Mouse (Mus musculus): Measurements from ENCODE around the gene Tmc5. TPM values are rescaled to one million over a fixed set of nuclear protein-coding genes. Genes with fewer than 3 reads are reported as not detected.

The Tmc5 gene
- polyA plus RNA-seq, 1 experiment from 2014 or later: 0.24 TPM

DNA sequence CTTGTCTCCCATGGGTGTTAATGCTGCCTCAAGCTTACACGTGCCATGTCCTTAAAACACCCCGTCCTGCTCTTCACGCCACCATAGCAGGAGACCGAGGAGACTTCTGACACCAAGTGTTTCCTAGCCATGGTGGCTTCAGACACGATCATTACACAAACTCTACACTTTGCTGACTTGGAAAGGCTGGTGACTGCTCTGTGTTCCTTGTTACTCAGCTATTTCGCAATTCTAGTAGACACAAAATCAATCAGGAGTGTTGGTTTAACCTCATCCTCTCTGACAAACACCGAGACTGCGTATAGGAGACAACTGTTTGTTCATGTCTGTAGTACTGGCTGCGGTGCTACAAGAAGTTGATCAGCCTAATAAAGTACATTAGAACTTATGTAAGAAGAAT, 101.8 kb downstream of the Tmc5 start:
- no peak for ATAC-seq (ENCODE audit: insufficient number of reproducible peaks, insufficient read depth, low FRiP score, low TSS enrichment, low read depth)

GRCm38 (mm10) chr7:118703144-118703561, 106.1 kb downstream of the Tmc5 start:
- H3K4me2 ChIP-seq: no peak overlapping the region
- 0 out of 2 replicates have a peak overlapping the region, but pooled peaks have one; percentile 17 for H3K9ac ChIP-seq
- H3K4me3 ChIP-seq: no peak overlapping the region
- H3K4me1 ChIP-seq: peaks cover 25% of the 10 kb centered on the region
- ATAC-seq (ENCODE audit: insufficient number of reproducible peaks, insufficient read depth, low FRiP score, low TSS enrichment, low read depth): no peak
- no peaks in the 10 kb centered on the region for H3K9me3 ChIP-seq
- WGBS: 90% methylated on average over 15 of the region's 15 CpGs
- no peaks in the 10 kb centered on the region for H3K27me3 ChIP-seq
- H3K36me3 ChIP-seq: peaks cover 12% of the 10 kb centered on the region
- H3K27ac ChIP-seq: no peak overlapping the region

More for the DNA sequence above, 101.8 kb downstream of the Tmc5 start:
- Histone ChIP-seq H3K27ac (no peak overlapping the region; the same call in 1 of the 2 replicates), H3K27me3 (no peaks in the 10 kb centered on the region), H3K4me2 (no peak overlapping the region), H3K9me3 (no peaks in the 10 kb centered on the region), H3K4me1 (peaks cover 8% of the 10 kb centered on the region; the same call in 1 of the 2 replicates), H3K9ac (no peak overlapping the region), H3K36me3 (peaks cover 51% of the 10 kb centered on the region), H3K4me3 (no peak overlapping the region)
- WGBS: 92% methylated on average over 9 of the region's 9 CpGs

GRCm38 (mm10) chr7:118704001-118704850, 107.1 kb downstream of the Tmc5 start:
- Histone ChIP-seq H3K4me1 (peaks cover 25% of the 10 kb centered on the region), H3K4me3 (peak overlapping the region; percentile 85), H3K27ac (no peak overlapping the region), H3K27me3 (no peaks in the 10 kb centered on the region), H3K4me2 (peak overlapping the region; percentile 76), H3K36me3 (peaks cover 7% of the 10 kb centered on the region; the same call in 1 of the 2 replicates), H3K9me3 (no peaks in the 10 kb centered on the region), H3K9ac (peak overlapping the region; percentile 86)
- WGBS: 84% methylated on average over 9 of the region's 9 CpGs
- ATAC-seq (ENCODE audit: insufficient number of reproducible peaks, insufficient read depth, low FRiP score, low TSS enrichment, low read depth): no peak

DNA sequence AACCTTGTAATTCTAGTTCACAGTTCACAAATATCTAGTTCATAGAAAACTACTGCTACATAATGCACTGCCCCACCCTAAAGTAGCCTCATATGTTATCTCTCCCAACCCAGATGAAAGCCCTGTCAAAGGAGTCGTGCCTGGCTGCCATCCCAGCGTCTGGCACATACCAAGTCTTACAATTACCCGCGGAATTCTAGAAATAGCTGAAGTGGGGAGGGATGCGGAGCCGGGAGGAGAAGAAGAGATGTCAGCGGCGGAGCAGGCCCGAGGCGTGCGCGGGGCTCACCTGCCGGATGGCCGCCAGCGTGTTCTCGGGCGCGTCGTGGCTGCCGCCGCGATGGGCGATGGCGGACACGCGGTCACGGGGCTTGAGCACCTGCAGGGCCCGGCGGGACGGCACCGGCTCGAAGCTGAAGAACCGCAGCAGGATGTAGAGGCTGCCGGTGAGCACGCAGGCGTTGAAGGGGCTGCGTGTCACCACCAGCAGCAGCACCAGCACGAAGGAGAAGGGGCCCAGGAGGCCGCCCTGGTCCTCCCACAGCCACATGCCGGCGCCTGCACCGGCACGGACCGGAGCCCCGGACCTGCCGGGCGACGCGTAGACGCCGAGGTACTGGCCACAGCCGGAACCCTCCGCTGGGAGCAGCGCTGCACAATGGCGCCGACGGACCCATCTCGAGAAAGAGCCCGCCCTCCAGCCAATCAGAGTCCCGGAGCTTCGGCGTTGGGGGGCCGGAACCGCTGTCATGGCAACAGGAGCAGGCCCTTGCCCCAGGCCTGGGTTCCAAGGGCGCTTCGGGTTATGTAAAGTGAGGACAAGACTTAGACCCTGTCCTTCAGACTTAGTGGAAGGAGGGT, 108.2 kb downstream of the Tmc5 start, which contains the start of gene Gde1:
Gene Gde1, minus strand, starts transcription at position 678 of the 861 bp plus-strand sequence.
- Histone ChIP-seq H3K9me3 (no peaks in the 10 kb centered on the region), H3K27me3 (no peaks in the 10 kb centered on the region), H3K4me3 (peak within 1 kb of the TSS; percentile 85), H3K27ac (peak within 1 kb of the TSS; percentile 74), H3K9ac (peak within 1 kb of the TSS; percentile 86), H3K4me2 (peak within 1 kb of the TSS; percentile 76), H3K4me1 (peaks cover 25% of the 10 kb centered on the region), H3K36me3 (peaks cover 7% of the 10 kb centered on the region; the same call in 1 of the 2 replicates)
- WGBS: under 1% methylated on average over 65 of the region's 66 CpGs
- peak; percentile 91 for ATAC-seq (ENCODE audit: insufficient number of reproducible peaks, insufficient read depth, low FRiP score, low TSS enrichment, low read depth)

- H3K9ac ChIP-seq: peak overlapping the region; percentile 86; the same call in 1 of the 2 replicates
- peaks cover 25% of the 10 kb centered on the region for H3K4me1 ChIP-seq
- H3K27me3 ChIP-seq: no peaks in the 10 kb centered on the region
- no peaks in the 10 kb centered on the region for H3K9me3 ChIP-seq
- H3K4me3 ChIP-seq: peak overlapping the region; percentile 85
- 25% methylated on average over 6 of the region's 6 CpGs for WGBS
- peaks cover 7% of the 10 kb centered on the region; the same call in 1 of the 2 replicates for H3K36me3 ChIP-seq
- no peak for ATAC-seq (ENCODE audit: insufficient number of reproducible peaks, insufficient read depth, low FRiP score, low TSS enrichment, low read depth)
- H3K27ac ChIP-seq: no peak overlapping the region
- peak overlapping the region; percentile 76 for H3K4me2 ChIP-seq
These were observed 109.0 kb downstream of the Tmc5 start for GRCm38 (mm10) chr7:118706051-118706450.

GRCm38 (mm10) chr7:118706488-118706887, 109.4 kb downstream of the Tmc5 start:
- Histone ChIP-seq H3K27me3 (no peaks in the 10 kb centered on the region), H3K27ac (no peak overlapping the region), H3K9ac (no peak overlapping the region), H3K4me1 (peaks cover 25% of the 10 kb centered on the region), H3K4me2 (no peak overlapping the region), H3K4me3 (no peak overlapping the region), H3K9me3 (no peaks in the 10 kb centered on the region), H3K36me3 (peaks cover 7% of the 10 kb centered on the region; the same call in 1 of the 2 replicates)
- ATAC-seq (ENCODE audit: insufficient number of reproducible peaks, insufficient read depth, low FRiP score, low TSS enrichment, low read depth): no peak
- 85% methylated on average over 5 of the region's 5 CpGs for WGBS

DNA sequence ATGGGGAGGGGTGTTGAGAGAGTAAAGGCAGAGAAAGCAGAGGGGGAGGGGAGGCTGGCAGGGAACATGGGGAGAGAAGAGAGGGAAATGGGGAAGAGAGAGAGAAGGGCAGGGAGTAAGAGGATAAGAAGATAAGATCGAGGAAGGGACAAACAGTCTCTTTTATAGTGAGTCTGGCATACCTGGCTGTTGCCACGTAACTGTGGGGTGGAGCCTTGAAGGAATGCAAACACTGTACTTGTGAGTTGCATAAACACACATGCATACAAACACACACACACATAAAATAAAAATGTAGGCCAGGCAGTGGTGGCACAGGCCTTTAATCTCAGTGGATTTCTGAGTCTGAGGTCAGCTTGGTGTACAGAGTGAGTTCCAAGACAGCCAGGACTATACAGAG, 110.1 kb downstream of the Tmc5 start:
- Histone ChIP-seq H3K9ac (no peak overlapping the region), H3K4me3 (no peak overlapping the region), H3K36me3 (no peaks in the 10 kb centered on the region), H3K4me2 (no peak overlapping the region), H3K9me3 (no peaks in the 10 kb centered on the region), H3K4me1 (peaks cover 25% of the 10 kb centered on the region), H3K27ac (no peak overlapping the region), H3K27me3 (no peaks in the 10 kb centered on the region)
- WGBS: 79% methylated on average over 2 of the region's 2 CpGs
- no peak for ATAC-seq (ENCODE audit: insufficient number of reproducible peaks, insufficient read depth, low FRiP score, low TSS enrichment, low read depth)

DNA sequence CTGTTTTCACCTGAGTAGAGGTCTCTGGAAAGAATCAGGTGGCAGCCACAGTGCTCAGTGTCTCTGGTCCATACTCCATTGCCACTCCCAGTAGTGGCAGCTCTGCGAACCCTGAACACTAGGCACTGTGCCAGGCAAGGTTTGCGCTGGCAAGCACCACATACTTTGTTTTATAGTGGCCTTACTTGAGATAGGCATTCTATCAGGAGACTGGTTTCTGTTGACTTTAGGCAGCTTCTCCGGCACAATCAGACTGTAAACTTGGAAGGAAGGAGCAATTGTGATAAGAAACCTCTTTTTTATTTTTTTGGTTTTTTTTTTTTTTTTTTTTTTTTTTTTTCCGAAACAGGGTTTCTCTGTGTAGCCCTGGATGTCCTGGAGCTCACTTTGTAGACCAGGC, 110.9 kb downstream of the Tmc5 start:
- Histone ChIP-seq H3K27ac (no peak overlapping the region), H3K27me3 (no peaks in the 10 kb centered on the region), H3K36me3 (no peaks in the 10 kb centered on the region), H3K4me2 (no peak overlapping the region), H3K4me1 (peaks cover 27% of the 10 kb centered on the region), H3K9me3 (no peaks in the 10 kb centered on the region), H3K4me3 (no peak overlapping the region), H3K9ac (no peak overlapping the region)
- 79% methylated on average over 4 of the region's 4 CpGs for WGBS
- no peak for ATAC-seq (ENCODE audit: insufficient number of reproducible peaks, insufficient read depth, low FRiP score, low TSS enrichment, low read depth)

- Histone ChIP-seq H3K9me3 (no peaks in the 10 kb centered on the region), H3K27ac (no peak overlapping the region), H3K27me3 (no peaks in the 10 kb centered on the region), H3K4me3 (no peak overlapping the region), H3K4me2 (no peak overlapping the region), H3K4me1 (peaks cover 13% of the 10 kb centered on the region), H3K9ac (no peak overlapping the region), H3K36me3 (peaks cover 7% of the 10 kb centered on the region)
- ATAC-seq (ENCODE audit: insufficient number of reproducible peaks, insufficient read depth, low FRiP score, low TSS enrichment, low read depth): no peak
- 69% methylated on average over 5 of the region's 5 CpGs for whole genome bisulfite sequencing
These were observed 113.7 kb downstream of the Tmc5 start for GRCm38 (mm10) chr7:118710776-118711175.

DNA sequence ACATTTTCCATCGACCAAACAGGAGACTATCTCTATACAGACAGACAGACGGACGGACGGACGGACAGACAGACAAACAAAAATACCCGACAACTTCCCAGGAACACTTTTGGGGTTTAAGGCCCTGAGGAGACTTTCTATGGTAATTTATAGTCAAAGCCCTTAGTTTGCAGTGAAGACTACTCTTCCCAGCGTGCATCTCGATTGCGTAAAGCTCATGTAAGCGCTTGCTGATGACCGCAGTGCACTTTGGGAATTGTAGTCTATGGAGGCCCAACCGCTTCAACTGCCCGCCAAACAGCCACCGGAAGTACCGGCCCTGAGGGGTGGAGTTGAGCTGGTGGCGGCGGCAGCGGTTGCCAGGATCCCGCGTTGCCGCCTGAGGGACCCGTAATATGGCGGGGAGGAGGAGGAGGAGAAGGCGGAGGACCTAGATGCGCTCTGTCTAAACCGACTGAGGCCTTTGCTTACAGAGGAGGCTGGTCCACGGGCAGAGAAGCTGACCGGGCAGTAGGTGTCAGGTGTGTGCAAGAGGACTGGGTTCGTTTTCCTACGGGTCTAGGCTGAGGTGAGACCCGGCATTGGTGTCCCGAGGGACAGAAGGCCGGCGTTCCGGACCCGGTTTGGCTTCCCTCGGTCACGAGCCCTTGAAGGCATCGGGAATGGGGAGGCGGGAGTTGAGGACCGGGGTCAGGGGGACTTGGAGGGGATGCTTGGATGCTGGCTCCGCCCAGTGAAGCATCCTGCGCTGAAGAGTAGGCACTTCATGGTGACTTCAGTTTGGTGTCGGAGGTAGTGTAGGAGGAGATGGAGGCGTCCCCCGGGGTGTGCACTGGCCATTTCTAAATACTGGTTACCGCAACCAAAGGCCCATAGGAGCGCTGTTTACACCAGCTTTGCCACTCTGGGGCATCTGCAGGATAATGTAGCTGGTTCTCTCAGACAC, 115.4 kb downstream of the Tmc5 start, which contains the start of gene Ccp110:
Gene Ccp110, plus strand, starts transcription at position 325 of the 946 bp plus-strand sequence.
- Histone ChIP-seq H3K9me3 (no peaks in the 10 kb centered on the region), H3K27ac (peak within 1 kb of the TSS; percentile 65), H3K9ac (peak within 1 kb of the TSS; percentile 75), H3K4me2 (peak within 1 kb of the TSS; percentile 69), H3K36me3 (peaks cover 10% of the 10 kb centered on the region), H3K4me1 (peaks cover 8% of the 10 kb centered on the region), H3K4me3 (peak within 1 kb of the TSS; percentile 71), H3K27me3 (no peaks in the 10 kb centered on the region)
- peak; percentile 94 for ATAC-seq (ENCODE audit: insufficient number of reproducible peaks, insufficient read depth, low FRiP score, low TSS enrichment, low read depth)
- under 1% methylated on average over 48 of the region's 48 CpGs for WGBS
